Mouse (Mus musculus) liver, postnatal 0 days (tissue): ENCODE results near the gene Ncan.
"Not testable (repeated sequence)": the region's sequence is repeated elsewhere in the genome, so short reads cannot be mapped to it uniquely, and the experiment has no call there.

ENCODE experiments used
- CTCF ChIP-seq: sonication (generic); IDR thresholded peaks from 2 replicates; pipeline ENCODE4 v1.5.1; 2016; ENCODE audit warnings: antibody characterized with exemption, low read depth
- EP300 ChIP-seq: IDR thresholded peaks from 2 replicates; pipeline ENCODE4 v1.6.1; 2016; ENCODE audit warnings: antibody characterized with exemption, low read depth, mild to moderate bottlenecking

- TF ChIP-seq CTCF, result peak; percentile 19; the same call in 1 of the 2 replicates
- TF ChIP-seq EP300, result not testable (repeated sequence)
Observed at GRCm38 (mm10) chr8:70050434-70050833, 70.2 kb downstream of the Ncan start.
